In the genomic region with DNA sequence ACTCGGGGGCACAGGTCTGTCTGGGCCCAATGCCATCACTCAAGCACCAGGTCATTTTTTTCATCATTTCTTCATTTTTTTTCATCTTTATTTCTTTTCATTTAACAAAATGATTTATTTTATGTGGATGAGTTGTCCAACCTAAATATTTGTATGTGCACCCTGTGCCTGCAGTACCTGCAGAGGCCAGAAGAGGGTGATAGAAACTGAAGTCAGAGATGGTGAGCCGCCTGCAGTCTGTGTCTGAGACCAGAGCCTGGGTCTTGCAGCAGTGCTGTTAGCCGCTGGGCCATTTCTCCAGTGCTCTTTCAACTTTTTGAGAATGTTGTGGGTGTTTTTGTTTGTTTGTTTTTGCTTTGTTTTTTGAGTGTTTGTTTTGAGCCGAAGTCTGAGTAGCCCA, we compare ENCODE assay signal across 18 mouse cellular contexts. TPM values are rescaled to one million over a fixed set of nuclear protein-coding genes. Genes with fewer than 3 reads are reported as not detected.
A peak's percentile ranks its signal among the peaks of the same experiment; 100 is the strongest.
DNase-seq lines count a peak whose midpoint lies in the region; ATAC-seq and TF ChIP-seq lines count a peak whose summit lies in the region.
"Had no signal": no experiment of that assay in that cellular context is flagged by ENCODE, and none has a peak within 500 bp of the region (broad histone marks: within the 10 kb centered on the region; RNA-seq: fewer than 3 reads in every experiment).

No protein-coding gene starts in this region.

- H3K9ac ChIP-seq in forebrain, postnatal 0 days = no peak overlapping the region
- H3K9ac ChIP-seq in forebrain, embryonic 14.5 days (ENCODE audit: low read length) = no peak overlapping the region
- no peak overlapping the region for H3K9ac ChIP-seq in liver, postnatal 0 days (replicated peaks)
- H3K9ac ChIP-seq in ES-E14 (ENCODE audit: insufficient read depth, low read depth, low read length, poor library complexity, severe bottlenecking) = no peak overlapping the region
- H3K9ac ChIP-seq: embryonic facial prominence, embryonic 15.5 days; hindbrain, embryonic 12.5 days; limb, embryonic 13.5 days; stomach, embryonic 15.5 days had no signal

- in situ Hi-C loops in ES-E14 (cut with MboI; ENCODE audit: low sequenced_read_pairs in 2 of 2, unreplicated experiment in 2 of 2) = loop anchor here (25.0 kb wide), 3 partner anchors 219 to 469 kb away; a partner anchor contains a TSS

- no peak overlapping the region for H3K4me3 ChIP-seq in forebrain, postnatal 0 days (ENCODE audit: low read depth, low read length)
- H3K4me3 ChIP-seq in forebrain, embryonic 14.5 days (ENCODE audit: low read depth, low read length) = no peak overlapping the region
- no peak overlapping the region for H3K4me3 ChIP-seq in liver, postnatal 0 days (ENCODE audit: low read depth, low read length)
- H3K4me3 ChIP-seq in ES-E14 (ENCODE audit: insufficient read depth in 1 of 2, low read depth in 1 of 2, low read length in 2 of 2, poor library complexity in 1 of 2, severe bottlenecking in 1 of 2) = no peak overlapping the region
- no peak overlapping the region for H3K4me3 ChIP-seq in small intestine, adult 2 months (ENCODE audit: low read depth, low read length)
- H3K4me3 ChIP-seq: embryonic facial prominence, embryonic 15.5 days; hindbrain, embryonic 12.5 days; limb, embryonic 13.5 days; megakaryocyte, embryonic 14.5 days; stomach, embryonic 15.5 days had no signal

- no peak for TF ChIP-seq EP300 in liver, postnatal 0 days (IDR thresholded peaks at IDR 0.05; ENCODE audit: low read depth)

- H3K27ac ChIP-seq in forebrain, postnatal 0 days (ENCODE audit: low read depth, low read length) = no peak overlapping the region
- no peak overlapping the region for H3K27ac ChIP-seq in forebrain, embryonic 14.5 days (ENCODE audit: low read depth, low read length)
- H3K27ac ChIP-seq in liver, postnatal 0 days (ENCODE audit: low read depth) = no peak overlapping the region
- no peak overlapping the region for H3K27ac ChIP-seq in ES-E14 (ENCODE audit: insufficient read depth, low read depth, low read length, poor library complexity, severe bottlenecking)
- H3K27ac ChIP-seq in small intestine, adult 2 months (ENCODE audit: insufficient read depth, low read depth, low read length) = no peak overlapping the region
- H3K27ac ChIP-seq: embryonic facial prominence, embryonic 15.5 days; hindbrain, embryonic 12.5 days; limb, embryonic 13.5 days; stomach, embryonic 15.5 days had no signal

- no peaks in the 10 kb centered on the region for H3K4me1 ChIP-seq in forebrain, postnatal 0 days (ENCODE audit: insufficient read depth)
- H3K4me1 ChIP-seq in forebrain, embryonic 14.5 days (ENCODE audit: control insufficient read depth, insufficient read depth, low read length) = peaks cover 3% of the 10 kb centered on the region; the same call in 1 of the 2 replicates
- no peaks in the 10 kb centered on the region for H3K4me1 ChIP-seq in liver, postnatal 0 days (ENCODE audit: insufficient read depth)
- H3K4me1 ChIP-seq in ES-E14 (ENCODE audit: control insufficient read depth in 2 of 2, insufficient read depth in 2 of 2, low read length in 2 of 2, poor library complexity in 1 of 2) = peaks cover 0 to 5% of the 10 kb centered on the region in 2 experiments; a peak in 1 of 4 replicates
- peaks cover 15% of the 10 kb centered on the region; the same call in 1 of the 2 replicates for H3K4me1 ChIP-seq in small intestine, adult 2 months (ENCODE audit: control insufficient read depth, insufficient read depth, insufficient read length, low read length)
- H3K4me1 ChIP-seq: hindbrain, embryonic 12.5 days; limb, embryonic 13.5 days; stomach, embryonic 15.5 days had no signal

- WGBS in forebrain, postnatal 0 days = 92% methylated on average over 4 of the region's 4 CpGs
- WGBS in forebrain, embryonic 14.5 days = 95% methylated on average over 4 of the region's 4 CpGs
- WGBS in liver, postnatal 0 days (ENCODE audit: insufficient replicate concordance) = 87% methylated on average over 4 of the region's 4 CpGs
- WGBS in small intestine, adult 2 months = 96% methylated on average over 4 of the region's 4 CpGs

- H3K9me3 ChIP-seq in forebrain, postnatal 0 days (ENCODE audit: low read length) = no peaks in the 10 kb centered on the region
- H3K9me3 ChIP-seq in forebrain, embryonic 14.5 days (replicated peaks; ENCODE audit: control insufficient read depth, low read length) = 0 out of 2 replicates have a peak, but pooled peaks cover 2% of the 10 kb centered on the region
- no peaks in the 10 kb centered on the region for H3K9me3 ChIP-seq in liver, postnatal 0 days (ENCODE audit: low read length)
- H3K9me3 ChIP-seq in ES-E14 (ENCODE audit: control insufficient read depth, insufficient read depth, low read depth, low read length) = no peaks in the 10 kb centered on the region
- H3K9me3 ChIP-seq: embryonic facial prominence, embryonic 15.5 days; stomach, embryonic 15.5 days had no signal

- DNase-seq in forebrain, postnatal 0 days = no peak
- no peak for DNase-seq in forebrain, embryonic 14.5 days (ENCODE audit: low spot score)
- DNase-seq in liver, postnatal 0 days = no peak
- DNase-seq in liver (no peak), ES-E14 (ENCODE audit: low read depth, low spot score) (peak; percentile 38)
- DNase-seq in layer of hippocampus, postnatal 25 days (ENCODE audit: extremely low spot score in 1 of 2, low spot score in 1 of 2) = no peak
- DNase-seq in urinary bladder, adult 2 months (ENCODE audit: low spot score) = no peak
- DNase-seq: cerebellum, adult 18-20 months; heart, adult 11 months; kidney, adult 18-20 months; lung, adult 2 months had no signal

- TF ChIP-seq CTCF in forebrain, postnatal 0 days (IDR thresholded peaks at IDR 0.05; ENCODE audit: low read depth) = peak; percentile 23; the same call in 1 of the 2 replicates
- peak; percentile 39 for TF ChIP-seq CTCF in liver, postnatal 0 days (IDR thresholded peaks at IDR 0.05; ENCODE audit: low read depth)
- peak; percentile 26; the same call in 1 of the 2 replicates for TF ChIP-seq CTCF in small intestine, adult 2 months (IDR thresholded peaks at IDR 0.05; ENCODE audit: extremely low read depth, insufficient read length, insufficient replicate concordance, low read depth, low read length)

- H3K27me3 ChIP-seq in forebrain, postnatal 0 days (ENCODE audit: insufficient read depth, low read length) = no peaks in the 10 kb centered on the region
- no peaks in the 10 kb centered on the region for H3K27me3 ChIP-seq in forebrain, embryonic 14.5 days (replicated peaks; ENCODE audit: control insufficient read depth, insufficient read depth, low read length)
- no peaks in the 10 kb centered on the region for H3K27me3 ChIP-seq in liver, postnatal 0 days (ENCODE audit: insufficient read depth, low read length)
- H3K27me3 ChIP-seq in small intestine, adult 2 months (ENCODE audit: control insufficient read depth, insufficient read depth, low read length) = no peaks in the 10 kb centered on the region
- H3K27me3 ChIP-seq: embryonic facial prominence, embryonic 15.5 days; hindbrain, embryonic 12.5 days; limb, embryonic 13.5 days; Patski; stomach, embryonic 15.5 days had no signal

- H3K4me2 ChIP-seq in forebrain, postnatal 0 days (ENCODE audit: low read depth) = no peak overlapping the region
- no peak overlapping the region for H3K4me2 ChIP-seq in forebrain, embryonic 14.5 days (ENCODE audit: low read length)
- H3K4me2 ChIP-seq in liver, postnatal 0 days (ENCODE audit: low read depth, low read length) = no peak overlapping the region
- H3K4me2 ChIP-seq: embryonic facial prominence, embryonic 15.5 days; hindbrain, embryonic 12.5 days; limb, embryonic 13.5 days; stomach, embryonic 15.5 days had no signal

- no peaks in the 10 kb centered on the region for H3K36me3 ChIP-seq in forebrain, postnatal 0 days (ENCODE audit: insufficient read depth)
- H3K36me3 ChIP-seq in forebrain, embryonic 14.5 days (ENCODE audit: control insufficient read depth, insufficient read depth, low read length) = no peaks in the 10 kb centered on the region
- no peaks in the 10 kb centered on the region for H3K36me3 ChIP-seq in liver, postnatal 0 days (replicated peaks; ENCODE audit: insufficient read depth, low read length)
- no peaks in the 10 kb centered on the region for H3K36me3 ChIP-seq in ES-E14 (ENCODE audit: control insufficient read depth, insufficient read depth, low read length, poor library complexity, severe bottlenecking)
- H3K36me3 ChIP-seq in small intestine, adult 2 months (ENCODE audit: control insufficient read depth, insufficient read depth, low read length) = no peaks in the 10 kb centered on the region
- H3K36me3 ChIP-seq: embryonic facial prominence, embryonic 15.5 days; hindbrain, embryonic 12.5 days; limb, embryonic 13.5 days; stomach, embryonic 15.5 days had no signal

- no peak for TF ChIP-seq POLR2A in small intestine, adult 2 months (IDR thresholded peaks at IDR 0.05; ENCODE audit: low read depth, low read length)

- ATAC-seq in forebrain, postnatal 0 days = no peak
- no peak for ATAC-seq in forebrain, embryonic 14.5 days
- ATAC-seq in liver, postnatal 0 days = no peak
- ATAC-seq: Patski had no signal

TF ChIP-seq in ES-E14, 5 proteins besides CTCF, POLR2A, EP300 and RAD21:
- TF ChIP-seq ZC3H11A (IDR thresholded peaks at IDR 0.05; ENCODE audit: borderline replicate concordance, low read depth, low read length) (no peak), CHD2 (IDR thresholded peaks at IDR 0.05; ENCODE audit: low read depth, low read length) (no peak), HCFC1 (IDR thresholded peaks at IDR 0.05; ENCODE audit: borderline replicate concordance, insufficient read depth, low read length) (no peak)

RNA-seq across cellular contexts. Expression of a gene that starts 14.5 kb away (rescaled TPM):
- 3.6 and 5.1 TPM in 2 replicates for total RNA-seq in forebrain, postnatal 0 days (2014; rRNA removed)
- 5.0 and 6.2 TPM in 2 replicates for polyA plus RNA-seq in forebrain, postnatal 0 days (2015; fragmentation: Nextera tagmentation; extraction: Ambion mirVana)
- 19.7 and 22.7 TPM in 2 replicates for polyA plus RNA-seq in forebrain, embryonic 14.5 days (2014; fragmentation: Nextera tagmentation; extraction: Ambion mirVana)
- polyA plus RNA-seq in liver, postnatal 0 days (2015; fragmentation: Nextera tagmentation; extraction: Ambion mirVana) = 13.2 and 14.7 TPM in 2 replicates
- 48.4 and 50.5 TPM in 2 replicates for total RNA-seq in ES-E14 (2012; rRNA removed)
- polyA plus RNA-seq in small intestine, adult 2 months (2012; rRNA removed) = 1.7 and 5.5 TPM in 2 replicates
- 1 to 10 TPM; 1.0 to 1.1 TPM for total RNA-seq in layer of hippocampus, postnatal 25 days (2021)
- 0.81 and 1.1 TPM in 2 replicates for polyA plus RNA-seq in urinary bladder, adult 2 months (2012; rRNA removed)
